Mouse (Mus musculus): ENCODE data around the gene Tfdp2. TPM values are rescaled to one million over a fixed set of nuclear protein-coding genes. Genes with fewer than 3 reads are reported as not detected.

Gene Tfdp2
- polyA plus RNA-seq, 1 experiment from 2014 or later, result 128 TPM

DNA sequence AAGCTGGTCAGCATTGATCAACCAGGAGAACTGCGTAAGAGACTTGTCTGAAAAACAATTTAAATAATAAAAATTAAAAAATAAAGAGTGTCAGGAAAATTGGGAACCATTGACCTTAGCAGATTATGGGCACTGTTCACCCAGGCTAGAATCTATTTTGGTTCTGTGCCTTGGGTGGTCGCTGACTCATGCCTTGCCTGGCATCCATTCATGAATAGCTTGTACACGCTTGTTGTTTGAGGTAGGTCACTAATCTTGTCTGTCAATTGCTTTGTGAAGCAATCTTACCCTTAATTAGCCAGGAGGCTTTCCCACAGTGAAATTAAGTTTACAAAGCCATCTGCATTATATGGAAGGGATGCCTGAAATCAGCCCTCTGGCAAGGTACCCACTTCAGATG lies 112.7 kb downstream of the Tfdp2 start:
- Histone ChIP-seq H3K4me2 (no peak overlapping the region), H3K9me3 (ENCODE audit: control insufficient read depth, low read length) (no peaks in the 10 kb centered on the region), H3K27me3 (ENCODE audit: control insufficient read depth, insufficient read depth, low read length) (no peaks in the 10 kb centered on the region), H3K4me1 (ENCODE audit: control insufficient read depth, insufficient read depth, low read length) (no peaks in the 10 kb centered on the region; the same call in 1 of the 2 replicates), H3K36me3 (ENCODE audit: control insufficient read depth, insufficient read depth, low read length) (peaks cover 16% of the 10 kb centered on the region), H3K9ac (ENCODE audit: low read length) (no peak overlapping the region), H3K27ac (ENCODE audit: low read depth, low read length) (no peak overlapping the region), H3K4me3 (ENCODE audit: low read depth, low read length) (no peak overlapping the region)
- 67% methylated on average over 3 of the region's 3 CpGs for WGBS
- DNase-seq (ENCODE audit: low spot score, missing footprints) (no peak), ATAC-seq (ENCODE audit: low FRiP score) (no peak)

DNA sequence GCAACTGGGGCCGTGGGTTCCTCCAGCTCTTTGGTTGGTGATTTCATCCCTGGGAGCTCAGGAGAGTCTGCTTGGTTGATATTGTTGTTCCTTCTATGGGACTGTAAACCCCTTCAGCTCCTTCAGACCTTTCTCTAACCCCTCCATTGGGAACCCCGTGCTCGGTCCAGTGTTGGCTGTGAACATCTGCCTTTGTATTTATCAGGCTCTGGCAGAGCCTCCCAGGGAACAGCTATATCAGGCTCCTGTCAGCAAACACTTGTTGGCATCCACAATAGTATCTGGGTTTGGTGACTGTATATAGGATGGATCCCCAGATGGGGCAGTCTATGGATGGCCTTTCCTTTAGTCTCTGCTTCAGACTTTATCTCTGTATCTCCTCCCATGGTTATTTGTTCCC lies 116.0 kb downstream of the Tfdp2 start:
- ATAC-seq (ENCODE audit: low FRiP score) (no peak), DNase-seq (ENCODE audit: low spot score, missing footprints) (no peak)
- no peaks in the 10 kb centered on the region for H3K9me3 ChIP-seq (ENCODE audit: control insufficient read depth, low read length)
- peaks cover 15% of the 10 kb centered on the region for H3K36me3 ChIP-seq (ENCODE audit: control insufficient read depth, insufficient read depth, low read length)
- no peak overlapping the region for H3K4me3 ChIP-seq (ENCODE audit: low read depth, low read length)
- no peaks in the 10 kb centered on the region; the same call in 1 of the 2 replicates for H3K4me1 ChIP-seq (ENCODE audit: control insufficient read depth, insufficient read depth, low read length)
- H3K27ac ChIP-seq (ENCODE audit: low read depth, low read length), result no peak overlapping the region
- H3K4me2 ChIP-seq, result no peak overlapping the region
- H3K9ac ChIP-seq (ENCODE audit: low read length), result no peak overlapping the region
- 94% methylated on average over 3 of the region's 3 CpGs for WGBS
- no peaks in the 10 kb centered on the region for H3K27me3 ChIP-seq (ENCODE audit: control insufficient read depth, insufficient read depth, low read length)

DNA sequence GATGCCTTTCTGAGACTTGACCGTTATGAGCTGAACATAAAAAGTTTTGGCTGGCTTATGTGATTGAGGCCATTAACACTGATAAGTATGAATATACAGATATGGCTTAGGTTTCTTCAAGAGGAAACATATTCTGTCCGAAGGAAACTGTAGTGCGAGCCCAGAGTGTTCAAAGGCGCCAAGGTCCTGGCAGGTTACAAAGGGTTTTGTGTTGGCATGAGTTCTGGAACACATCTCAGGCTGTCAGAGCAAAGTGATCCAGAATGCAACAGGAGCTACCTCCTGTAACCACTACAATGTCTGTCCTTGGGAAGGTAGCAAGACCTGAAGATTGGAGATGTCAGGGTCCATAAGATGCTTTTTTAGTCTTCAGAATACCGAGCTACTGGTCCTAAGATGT lies 123.3 kb downstream of the Tfdp2 start:
- no peak for ATAC-seq (ENCODE audit: low FRiP score)

DNA sequence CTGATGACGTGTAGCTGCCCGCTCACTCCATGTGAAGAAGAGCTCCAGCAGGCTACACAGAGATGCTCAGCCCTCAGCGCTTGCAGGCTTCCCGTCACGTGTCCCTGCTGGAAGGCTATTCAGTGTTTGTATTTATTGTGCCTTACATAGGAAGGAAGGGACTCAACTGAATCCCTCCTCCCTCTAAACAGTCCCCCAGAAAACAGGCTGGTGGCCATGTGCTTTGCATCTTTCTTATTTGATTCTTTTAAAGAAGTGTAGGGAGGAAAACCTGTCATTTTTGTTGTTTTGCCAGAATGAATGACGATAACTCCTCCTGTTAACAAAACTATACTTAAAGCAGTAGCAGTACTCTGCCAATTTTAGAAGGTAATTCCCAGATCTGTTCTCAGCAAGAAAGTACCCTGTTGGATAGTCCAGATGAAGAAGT lies 124.5 kb downstream of the Tfdp2 start:
- H3K36me3 ChIP-seq (ENCODE audit: control insufficient read depth, insufficient read depth, low read length), result peaks cover 14% of the 10 kb centered on the region
- 76% methylated on average over 6 of the region's 6 CpGs for WGBS
- ATAC-seq (ENCODE audit: low FRiP score), result no peak
- no peaks in the 10 kb centered on the region for H3K4me1 ChIP-seq (ENCODE audit: control insufficient read depth, insufficient read depth, low read length)
- H3K9me3 ChIP-seq (ENCODE audit: control insufficient read depth, low read length), result no peaks in the 10 kb centered on the region
- H3K27me3 ChIP-seq (ENCODE audit: control insufficient read depth, insufficient read depth, low read length), result no peaks in the 10 kb centered on the region
- H3K9ac ChIP-seq (ENCODE audit: low read length), result no peak overlapping the region
- no peak overlapping the region for H3K4me2 ChIP-seq
- no peak for DNase-seq (ENCODE audit: low spot score, missing footprints)
- H3K4me3 ChIP-seq (ENCODE audit: low read depth, low read length), result no peak overlapping the region
- H3K27ac ChIP-seq (ENCODE audit: low read depth, low read length), result no peak overlapping the region

More for the DNA sequence above, 123.3 kb downstream of the Tfdp2 start:
- no peaks in the 10 kb centered on the region for H3K9me3 ChIP-seq (ENCODE audit: control insufficient read depth, low read length)
- H3K4me3 ChIP-seq (ENCODE audit: low read depth, low read length), result no peak overlapping the region
- H3K4me2 ChIP-seq, result no peak overlapping the region
- WGBS, result 98% methylated on average over 5 of the region's 5 CpGs
- H3K36me3 ChIP-seq (ENCODE audit: control insufficient read depth, insufficient read depth, low read length), result peaks cover 17% of the 10 kb centered on the region
- H3K4me1 ChIP-seq (ENCODE audit: control insufficient read depth, insufficient read depth, low read length), result no peaks in the 10 kb centered on the region
- DNase-seq (ENCODE audit: low spot score, missing footprints), result no peak
- H3K27ac ChIP-seq (ENCODE audit: low read depth, low read length), result no peak overlapping the region
- H3K9ac ChIP-seq (ENCODE audit: low read length), result no peak overlapping the region
- H3K27me3 ChIP-seq (ENCODE audit: control insufficient read depth, insufficient read depth, low read length), result no peaks in the 10 kb centered on the region

DNA sequence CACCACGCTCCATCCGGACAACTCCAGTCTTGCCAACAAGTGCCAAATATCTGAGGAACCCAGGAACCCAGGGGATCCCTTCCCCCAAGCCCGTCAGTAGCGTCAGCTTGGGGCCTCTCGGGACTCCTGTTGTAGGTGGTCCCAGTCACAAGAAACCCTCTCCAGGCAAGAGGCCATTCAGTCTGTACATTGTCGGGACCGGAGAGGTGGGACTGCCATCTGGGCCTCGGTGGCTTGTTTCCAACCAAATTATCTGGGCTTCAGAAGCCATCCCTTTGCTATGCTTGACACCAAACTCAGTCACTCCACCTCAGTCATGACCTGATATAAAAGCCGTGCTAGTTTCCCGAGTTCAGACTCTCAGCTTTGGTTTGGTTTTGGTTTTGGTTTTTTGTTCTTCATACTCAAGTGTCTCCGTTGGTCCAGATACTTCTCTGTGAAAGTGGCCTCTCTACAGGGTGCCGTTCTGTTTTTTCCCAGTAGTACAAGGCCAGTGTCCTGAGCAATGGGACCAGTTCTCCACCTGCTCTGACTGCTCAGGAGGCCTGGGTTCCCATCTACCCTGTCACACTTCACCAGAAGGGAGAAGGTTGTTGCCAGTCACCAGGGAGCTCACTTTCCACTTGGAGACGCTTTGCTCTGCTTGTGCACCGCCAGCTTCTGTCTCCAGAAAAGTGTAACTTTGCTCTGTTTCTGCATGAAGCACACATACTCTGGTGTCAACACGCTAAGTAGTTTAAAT lies 126.5 kb downstream of the Tfdp2 start:
- Histone ChIP-seq H3K4me1 (ENCODE audit: control insufficient read depth, insufficient read depth, low read length) (no peaks in the 10 kb centered on the region), H3K36me3 (ENCODE audit: control insufficient read depth, insufficient read depth, low read length) (peaks cover 11% of the 10 kb centered on the region), H3K4me2 (no peak overlapping the region), H3K27ac (ENCODE audit: low read depth, low read length) (no peak overlapping the region), H3K4me3 (ENCODE audit: low read depth, low read length) (no peak overlapping the region), H3K9me3 (ENCODE audit: control insufficient read depth, low read length) (no peaks in the 10 kb centered on the region), H3K27me3 (ENCODE audit: control insufficient read depth, insufficient read depth, low read length) (no peaks in the 10 kb centered on the region), H3K9ac (ENCODE audit: low read length) (no peak overlapping the region)
- WGBS, result 95% methylated on average over 15 of the region's 15 CpGs
- no peak for DNase-seq (ENCODE audit: low spot score, missing footprints)
- ATAC-seq (ENCODE audit: low FRiP score), result no peak

DNA sequence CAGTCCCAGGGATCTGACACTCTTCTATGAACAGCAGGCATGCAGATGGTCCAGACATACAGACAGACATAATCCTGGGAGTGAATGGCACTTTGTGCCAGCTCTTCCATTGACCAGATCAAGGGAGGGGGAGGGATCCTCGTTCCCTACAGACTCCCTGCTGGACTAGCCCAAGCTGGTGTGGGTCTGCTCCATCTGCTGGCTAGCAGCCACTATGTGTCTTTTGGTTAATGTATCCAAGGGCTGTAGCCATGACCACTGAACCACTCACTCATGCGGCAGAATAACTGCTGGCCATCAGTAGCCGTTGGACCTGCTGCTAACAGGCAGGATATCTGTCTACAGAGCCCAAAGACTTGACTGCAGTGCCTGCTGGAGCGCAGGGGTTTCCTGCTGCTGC lies 128.4 kb downstream of the Tfdp2 start:
- ATAC-seq (ENCODE audit: low FRiP score), result peak; percentile 66
- DNase-seq (ENCODE audit: low spot score, missing footprints), result no peak
- Histone ChIP-seq H3K36me3 (ENCODE audit: control insufficient read depth, insufficient read depth, low read length) (peaks cover under 1% of the 10 kb centered on the region), H3K27me3 (ENCODE audit: control insufficient read depth, insufficient read depth, low read length) (no peaks in the 10 kb centered on the region), H3K4me3 (ENCODE audit: low read depth, low read length) (no peak overlapping the region), H3K4me2 (no peak overlapping the region), H3K27ac (ENCODE audit: low read depth, low read length) (no peak overlapping the region; the same call in 1 of the 2 replicates), H3K9ac (ENCODE audit: low read length) (no peak overlapping the region), H3K9me3 (ENCODE audit: control insufficient read depth, low read length) (no peaks in the 10 kb centered on the region), H3K4me1 (ENCODE audit: control insufficient read depth, insufficient read depth, low read length) (no peaks in the 10 kb centered on the region)
- WGBS, result 54% methylated on average over 4 of the region's 4 CpGs

DNA sequence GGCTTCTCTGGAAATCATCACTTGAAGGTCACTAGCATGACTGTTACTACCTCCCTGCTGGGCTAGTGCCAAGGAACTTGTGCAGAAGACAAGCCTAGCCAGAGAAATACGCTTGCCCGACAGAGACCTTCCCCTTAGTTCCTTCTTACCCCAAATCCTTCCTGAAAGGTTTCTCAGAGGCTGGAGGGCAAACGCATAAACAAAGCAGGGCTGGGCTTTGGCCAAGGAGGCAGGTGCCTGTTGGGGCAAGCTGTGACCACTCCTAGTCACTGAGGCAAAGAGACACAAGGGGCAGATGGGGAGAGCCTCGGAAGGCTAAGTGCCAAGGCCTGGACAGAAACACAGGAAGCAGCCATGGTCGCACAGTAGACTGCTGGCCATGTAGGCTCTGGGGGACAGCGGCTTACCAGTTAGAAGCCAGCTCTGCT lies 130.4 kb downstream of the Tfdp2 start:
- Histone ChIP-seq H3K4me1 (ENCODE audit: control insufficient read depth, insufficient read depth, low read length) (no peaks in the 10 kb centered on the region), H3K27ac (ENCODE audit: low read depth, low read length) (no peak overlapping the region), H3K36me3 (ENCODE audit: control insufficient read depth, insufficient read depth, low read length) (no peaks in the 10 kb centered on the region; the same call in 1 of the 2 replicates), H3K4me2 (no peak overlapping the region), H3K9me3 (ENCODE audit: control insufficient read depth, low read length) (no peaks in the 10 kb centered on the region), H3K27me3 (ENCODE audit: control insufficient read depth, insufficient read depth, low read length) (no peaks in the 10 kb centered on the region), H3K4me3 (ENCODE audit: low read depth, low read length) (no peak overlapping the region), H3K9ac (ENCODE audit: low read length) (no peak overlapping the region)
- DNase-seq (ENCODE audit: low spot score, missing footprints) (no peak), ATAC-seq (ENCODE audit: low FRiP score) (no peak)
- WGBS, result 86% methylated on average over 6 of the region's 6 CpGs

DNA sequence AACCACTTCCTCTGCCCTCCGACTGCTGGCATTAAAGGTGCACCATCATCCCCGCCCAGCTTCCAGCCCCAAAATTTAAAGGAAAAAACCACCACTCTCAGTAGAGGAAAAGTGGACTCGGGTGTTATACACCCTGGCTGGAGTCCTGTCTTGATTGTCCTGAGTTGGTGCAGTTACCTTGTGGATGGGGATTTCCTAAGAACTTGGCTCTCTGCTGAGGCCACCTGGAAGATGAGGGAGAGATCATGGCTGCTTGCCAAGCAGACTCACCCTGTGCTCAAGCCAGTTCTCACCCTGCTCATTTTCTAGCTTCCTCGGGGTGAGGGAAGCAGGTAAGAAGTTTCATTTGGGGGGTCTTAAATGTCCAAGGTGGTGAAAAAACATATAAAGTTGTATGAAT lies 132.2 kb downstream of the Tfdp2 start:
- Histone ChIP-seq H3K27ac (ENCODE audit: low read depth, low read length) (no peak overlapping the region), H3K27me3 (ENCODE audit: control insufficient read depth, insufficient read depth, low read length) (no peaks in the 10 kb centered on the region), H3K4me3 (ENCODE audit: low read depth, low read length) (no peak overlapping the region), H3K9me3 (ENCODE audit: control insufficient read depth, low read length) (no peaks in the 10 kb centered on the region), H3K4me1 (ENCODE audit: control insufficient read depth, insufficient read depth, low read length) (no peaks in the 10 kb centered on the region), H3K9ac (ENCODE audit: low read length) (no peak overlapping the region), H3K4me2 (no peak overlapping the region), H3K36me3 (ENCODE audit: control insufficient read depth, insufficient read depth, low read length) (peaks cover 2% of the 10 kb centered on the region; the same call in 1 of the 2 replicates)
- WGBS, result 90% methylated on average over 4 of the region's 4 CpGs
- no peak for ATAC-seq (ENCODE audit: low FRiP score)
- no peak for DNase-seq (ENCODE audit: low spot score, missing footprints)

DNA sequence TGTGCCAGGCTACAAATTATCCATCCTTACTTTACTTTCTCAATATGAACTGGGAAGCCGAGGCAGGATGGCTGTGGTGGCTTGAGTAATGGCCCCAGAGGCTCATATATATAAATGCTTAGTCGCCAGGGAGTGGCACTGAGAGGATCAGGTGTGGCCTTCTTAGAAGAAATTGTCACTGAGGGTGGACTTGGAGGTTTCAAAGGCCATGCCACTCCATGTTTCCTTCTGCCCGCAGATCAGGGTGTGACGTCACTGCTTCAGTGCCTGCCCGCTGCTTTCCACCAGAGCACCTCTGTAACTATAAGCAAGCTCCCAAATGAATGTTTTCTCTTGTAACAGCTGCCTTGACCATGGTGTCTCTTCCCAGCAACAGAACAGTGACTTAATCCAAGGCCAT lies 135.1 kb downstream of the Tfdp2 start:
- H3K9me3 ChIP-seq (ENCODE audit: control insufficient read depth, low read length), result no peaks in the 10 kb centered on the region
- H3K4me1 ChIP-seq (ENCODE audit: control insufficient read depth, insufficient read depth, low read length), result no peaks in the 10 kb centered on the region
- H3K36me3 ChIP-seq (ENCODE audit: control insufficient read depth, insufficient read depth, low read length), result peaks cover 5% of the 10 kb centered on the region; the same call in 1 of the 2 replicates
- H3K27ac ChIP-seq (ENCODE audit: low read depth, low read length), result no peak overlapping the region
- H3K4me2 ChIP-seq, result no peak overlapping the region
- no peak for ATAC-seq (ENCODE audit: low FRiP score)
- peak; percentile 81 for DNase-seq (ENCODE audit: low spot score, missing footprints)
- no peak overlapping the region for H3K9ac ChIP-seq (ENCODE audit: low read length)
- 89% methylated on average over 5 of the region's 5 CpGs for WGBS
- no peak overlapping the region for H3K4me3 ChIP-seq (ENCODE audit: low read depth, low read length)
- H3K27me3 ChIP-seq (ENCODE audit: control insufficient read depth, insufficient read depth, low read length), result no peaks in the 10 kb centered on the region

All from midbrain, embryonic 11.5 days (tissue).